Mouse (Mus musculus): ENCODE data around the gene BC049352. TPM values are rescaled to one million over a fixed set of nuclear protein-coding genes. Genes with fewer than 3 reads are reported as not detected.

Gene BC049352
- polyA plus RNA-seq, 1 experiment: 1.8 TPM

DNA sequence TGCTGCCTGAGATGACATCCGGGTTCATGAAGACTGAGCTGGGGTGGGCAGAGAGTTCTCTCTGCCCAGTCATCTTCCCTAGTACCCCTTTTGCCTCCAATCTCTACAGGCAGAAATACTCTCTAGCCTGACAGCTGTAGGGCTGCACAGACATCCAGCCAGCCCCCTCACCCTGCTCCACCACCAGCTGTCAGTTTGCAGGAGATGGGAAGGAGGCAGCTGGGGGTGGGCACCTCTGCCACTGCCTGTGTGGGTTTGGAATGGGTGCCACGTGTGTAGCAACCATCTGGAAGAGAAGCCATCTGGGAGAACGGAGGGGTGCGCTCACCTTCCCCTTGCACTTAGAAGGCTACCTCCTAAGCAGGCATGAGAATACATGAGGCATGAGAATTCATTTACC, 3.4 kb downstream of the BC049352 start:
- Histone ChIP-seq H3K27ac (ENCODE audit: insufficient read depth, low read length) (0 out of 2 replicates have a peak overlapping the region, but pooled peaks have one; percentile 24), H3K4me1 (ENCODE audit: control insufficient read depth, insufficient read depth, low read length) (peaks cover 6% of the 10 kb centered on the region; the same call in 1 of the 2 replicates), H3K4me3 (ENCODE audit: insufficient read depth, low read length) (no peak overlapping the region)
- TF ChIP-seq POLR2A (IDR thresholded peaks at IDR 0.05; ENCODE audit: extremely low read depth, insufficient read depth, low read length) (no peak), CTCF (IDR thresholded peaks at IDR 0.05; ENCODE audit: extremely low read depth, insufficient read depth, low read length) (no peak)

DNA sequence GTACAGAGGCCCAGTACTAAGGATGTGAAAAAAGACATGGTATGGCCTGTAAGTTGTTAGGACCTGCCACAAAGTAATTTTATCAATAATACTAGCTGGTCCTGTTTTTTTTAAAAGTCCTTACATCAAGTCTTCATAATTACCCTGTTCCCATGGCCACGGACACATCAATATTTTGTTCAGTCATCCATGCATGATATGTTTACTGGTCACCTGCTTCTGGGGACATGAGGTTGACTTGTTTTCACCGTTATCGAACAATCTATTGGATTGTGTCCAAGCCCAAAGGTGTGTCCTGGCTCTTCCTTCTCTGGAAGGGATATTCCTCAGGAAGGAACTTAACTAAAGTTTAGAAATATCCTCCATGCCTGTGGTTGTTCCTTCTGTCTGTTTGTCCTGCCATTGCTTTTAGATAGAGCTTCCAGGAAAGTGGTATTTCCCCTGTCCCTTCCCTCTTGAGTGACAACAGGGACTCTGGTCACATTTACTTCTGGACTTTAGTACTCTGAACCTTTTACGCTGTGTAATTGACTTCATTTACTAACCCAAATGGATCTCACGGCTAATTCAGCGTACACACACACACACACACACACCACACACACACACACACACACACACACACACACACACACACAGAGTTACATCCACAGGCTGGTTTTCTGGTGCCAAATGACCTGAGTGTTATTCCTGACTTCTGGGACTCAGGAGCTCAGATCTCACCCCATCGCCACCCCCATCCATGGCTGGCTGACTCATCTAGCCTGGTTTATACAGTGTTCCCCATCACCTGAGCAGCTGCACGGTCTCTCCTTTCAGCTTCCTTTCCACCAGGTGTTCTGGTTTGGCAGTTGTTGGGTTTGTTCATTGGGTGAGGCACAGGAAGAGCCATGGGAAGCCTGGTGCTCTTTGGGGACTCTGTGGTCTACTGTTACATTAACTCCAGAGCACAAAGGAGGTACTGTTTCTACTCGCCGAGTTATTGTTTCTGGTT, 7.1 kb downstream of the BC049352 start:
- Histone ChIP-seq H3K4me3 (ENCODE audit: insufficient read depth, low read length) (no peak overlapping the region), H3K27ac (ENCODE audit: insufficient read depth, low read length) (no peak overlapping the region), H3K4me1 (ENCODE audit: control insufficient read depth, insufficient read depth, low read length) (peaks cover 3% of the 10 kb centered on the region; the same call in 1 of the 2 replicates)
- TF ChIP-seq CTCF (IDR thresholded peaks at IDR 0.05; ENCODE audit: extremely low read depth, insufficient read depth, low read length) (no peak), POLR2A (IDR thresholded peaks at IDR 0.05; ENCODE audit: extremely low read depth, insufficient read depth, low read length) (no peak)

DNA sequence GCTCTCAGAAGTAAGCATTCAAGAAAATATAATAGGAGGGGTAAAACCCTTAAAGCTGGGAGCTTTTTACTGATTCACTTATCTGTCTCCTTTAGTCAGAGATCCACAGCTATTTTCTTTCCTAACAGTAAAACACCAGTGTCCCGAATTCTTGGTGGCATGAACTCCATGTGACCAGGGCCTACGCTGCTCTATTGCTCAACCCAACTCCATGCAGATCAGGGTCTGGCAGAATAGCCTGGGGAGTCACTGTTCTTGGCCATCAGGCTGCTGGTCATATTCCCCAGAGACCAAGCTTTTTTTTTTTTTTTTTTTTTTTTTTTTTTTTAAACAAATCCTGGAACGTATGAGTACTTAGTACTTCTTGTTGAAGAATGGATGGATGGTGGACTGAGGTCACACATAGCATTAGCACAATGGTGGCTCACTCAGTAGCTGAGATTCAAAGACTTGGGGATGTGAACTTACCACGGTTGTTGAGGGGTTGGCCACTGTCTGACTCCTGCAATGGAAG, 7.9 kb downstream of the BC049352 start:
- no peak for TF ChIP-seq CTCF (IDR thresholded peaks at IDR 0.05; ENCODE audit: extremely low read depth, insufficient read depth, low read length)
- H3K4me3 ChIP-seq (ENCODE audit: insufficient read depth, low read length): no peak overlapping the region
- no peak overlapping the region for H3K27ac ChIP-seq (ENCODE audit: insufficient read depth, low read length)
- H3K4me1 ChIP-seq (ENCODE audit: control insufficient read depth, insufficient read depth, low read length): peaks cover under 1% of the 10 kb centered on the region; the same call in 1 of the 2 replicates

DNA sequence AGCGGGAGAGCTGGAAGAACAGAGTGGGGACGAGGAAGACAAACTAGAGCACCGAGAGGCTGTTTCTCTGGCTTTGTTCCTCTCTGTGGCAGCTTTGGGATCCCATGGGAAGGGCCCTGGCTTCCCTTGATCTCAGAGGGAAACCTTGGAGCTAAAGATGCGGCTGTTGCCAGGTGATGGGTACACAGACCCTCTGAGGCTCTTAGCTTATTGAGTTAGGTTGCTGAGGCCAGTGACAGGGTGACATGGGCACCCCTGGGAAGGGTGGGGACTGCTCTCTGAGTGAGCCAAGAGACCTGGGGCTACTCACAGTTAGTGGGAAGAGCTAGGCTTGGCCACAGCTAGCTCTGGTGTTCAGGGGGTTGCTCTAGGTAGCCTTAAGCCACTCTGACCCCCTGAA, 13.7 kb downstream of the BC049352 start:
- Histone ChIP-seq H3K4me1 (ENCODE audit: control insufficient read depth, insufficient read depth, low read length) (no peaks in the 10 kb centered on the region), H3K4me3 (ENCODE audit: insufficient read depth, low read length) (no peak overlapping the region), H3K27ac (ENCODE audit: insufficient read depth, low read length) (no peak overlapping the region)
- no peak for TF ChIP-seq CTCF (IDR thresholded peaks at IDR 0.05; ENCODE audit: extremely low read depth, insufficient read depth, low read length)
- no peak for TF ChIP-seq POLR2A (IDR thresholded peaks at IDR 0.05; ENCODE audit: extremely low read depth, insufficient read depth, low read length)

DNA sequence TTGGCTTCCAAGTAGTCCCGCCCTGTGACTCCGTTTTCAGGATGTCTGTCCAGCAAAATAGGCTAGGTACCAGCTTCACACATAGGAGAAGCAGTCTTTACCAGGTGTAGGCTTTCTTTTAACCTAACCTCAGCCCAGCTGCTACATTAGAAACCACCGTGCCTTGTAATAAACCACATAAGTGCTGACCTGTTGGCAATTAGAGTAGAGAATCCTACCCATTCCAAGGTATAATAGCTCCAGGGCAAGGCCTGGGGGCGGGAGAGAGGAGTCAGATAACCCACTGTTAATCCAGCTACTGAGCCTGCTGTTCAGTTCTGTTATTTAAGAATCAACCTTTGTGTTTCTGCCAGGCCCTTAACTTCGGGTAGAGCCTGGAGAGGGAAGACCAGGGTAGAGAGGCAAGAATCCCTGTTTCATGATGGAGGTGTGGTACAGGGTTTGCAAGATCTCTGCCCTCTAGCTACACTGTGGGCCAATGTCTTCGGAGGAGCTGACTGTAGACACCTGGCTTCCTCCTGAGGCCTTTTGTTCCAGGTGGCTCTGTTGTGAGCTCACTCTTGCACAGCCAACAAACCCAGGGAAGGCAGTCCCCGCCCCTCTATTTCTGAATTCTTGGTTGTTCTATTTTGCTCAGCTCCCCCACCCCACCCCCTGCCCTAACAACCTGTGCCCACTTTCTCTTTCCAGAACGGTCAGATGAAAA, 14.5 kb downstream of the BC049352 start:
- no peaks in the 10 kb centered on the region for H3K4me1 ChIP-seq (ENCODE audit: control insufficient read depth, insufficient read depth, low read length)
- no peak overlapping the region for H3K27ac ChIP-seq (ENCODE audit: insufficient read depth, low read length)
- no peak overlapping the region for H3K4me3 ChIP-seq (ENCODE audit: insufficient read depth, low read length)
- TF ChIP-seq POLR2A (IDR thresholded peaks at IDR 0.05; ENCODE audit: extremely low read depth, insufficient read depth, low read length) (no peak), CTCF (IDR thresholded peaks at IDR 0.05; ENCODE audit: extremely low read depth, insufficient read depth, low read length) (no peak)

DNA sequence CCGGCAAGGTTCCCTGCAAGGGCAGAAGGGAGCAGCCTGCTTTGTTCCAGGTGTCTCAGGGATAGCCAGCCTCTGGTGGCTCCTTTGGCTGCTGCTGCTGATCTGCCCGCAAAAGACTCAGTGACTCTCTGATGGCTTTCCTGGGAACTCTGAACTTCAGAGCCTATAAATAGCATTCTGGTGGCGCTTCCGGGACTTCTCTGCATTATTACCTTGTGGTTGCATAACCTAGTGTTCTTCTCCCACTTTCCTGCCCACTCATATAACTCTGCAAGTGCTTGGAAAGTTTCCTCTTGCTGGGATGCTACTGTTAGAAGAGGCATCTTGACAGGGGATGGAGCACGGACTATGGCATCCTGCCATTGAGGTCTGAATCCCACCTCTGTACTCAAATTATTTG, 15.7 kb downstream of the BC049352 start:
- no peaks in the 10 kb centered on the region for H3K4me1 ChIP-seq (ENCODE audit: control insufficient read depth, insufficient read depth, low read length)
- no peak overlapping the region for H3K27ac ChIP-seq (ENCODE audit: insufficient read depth, low read length)
- TF ChIP-seq POLR2A (IDR thresholded peaks at IDR 0.05; ENCODE audit: extremely low read depth, insufficient read depth, low read length): no peak
- no peak for TF ChIP-seq CTCF (IDR thresholded peaks at IDR 0.05; ENCODE audit: extremely low read depth, insufficient read depth, low read length)
- no peak overlapping the region for H3K4me3 ChIP-seq (ENCODE audit: insufficient read depth, low read length)

DNA sequence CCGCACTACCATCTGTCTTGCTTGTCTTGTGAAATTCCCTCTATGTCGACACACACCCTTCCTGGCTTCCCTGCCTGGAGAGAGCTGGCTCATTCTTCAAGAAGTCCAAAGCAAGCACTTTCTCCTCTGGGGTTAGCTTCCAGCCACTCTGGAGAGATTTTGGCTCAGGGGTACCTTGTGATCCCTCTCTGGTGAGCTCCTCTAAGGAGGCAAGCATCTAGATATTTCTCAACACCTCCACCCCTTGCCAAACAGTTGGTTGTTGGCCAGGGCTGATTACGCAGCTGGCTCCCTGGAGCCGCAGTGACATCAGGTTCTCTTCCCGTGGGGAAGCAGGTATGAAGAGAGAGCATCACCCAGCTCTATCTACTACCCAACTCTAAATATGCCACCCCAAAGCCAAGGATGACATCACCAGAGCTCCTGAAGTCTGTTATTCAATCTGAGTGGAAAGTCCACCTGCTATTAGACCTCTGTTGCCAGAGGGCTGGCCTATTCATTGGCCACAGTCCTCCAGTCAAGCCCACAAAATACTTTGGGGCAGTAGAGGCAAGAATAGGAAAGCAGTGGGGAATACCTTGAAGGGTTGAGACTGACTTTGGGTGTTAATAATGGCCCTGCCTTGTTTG, 19.6 kb downstream of the BC049352 start:
- Histone ChIP-seq H3K4me1 (ENCODE audit: control insufficient read depth, insufficient read depth, low read length) (no peaks in the 10 kb centered on the region), H3K4me3 (ENCODE audit: insufficient read depth, low read length) (no peak overlapping the region), H3K27ac (ENCODE audit: insufficient read depth, low read length) (no peak overlapping the region)
- TF ChIP-seq CTCF (IDR thresholded peaks at IDR 0.05; ENCODE audit: extremely low read depth, insufficient read depth, low read length) (no peak), POLR2A (IDR thresholded peaks at IDR 0.05; ENCODE audit: extremely low read depth, insufficient read depth, low read length) (no peak)

DNA sequence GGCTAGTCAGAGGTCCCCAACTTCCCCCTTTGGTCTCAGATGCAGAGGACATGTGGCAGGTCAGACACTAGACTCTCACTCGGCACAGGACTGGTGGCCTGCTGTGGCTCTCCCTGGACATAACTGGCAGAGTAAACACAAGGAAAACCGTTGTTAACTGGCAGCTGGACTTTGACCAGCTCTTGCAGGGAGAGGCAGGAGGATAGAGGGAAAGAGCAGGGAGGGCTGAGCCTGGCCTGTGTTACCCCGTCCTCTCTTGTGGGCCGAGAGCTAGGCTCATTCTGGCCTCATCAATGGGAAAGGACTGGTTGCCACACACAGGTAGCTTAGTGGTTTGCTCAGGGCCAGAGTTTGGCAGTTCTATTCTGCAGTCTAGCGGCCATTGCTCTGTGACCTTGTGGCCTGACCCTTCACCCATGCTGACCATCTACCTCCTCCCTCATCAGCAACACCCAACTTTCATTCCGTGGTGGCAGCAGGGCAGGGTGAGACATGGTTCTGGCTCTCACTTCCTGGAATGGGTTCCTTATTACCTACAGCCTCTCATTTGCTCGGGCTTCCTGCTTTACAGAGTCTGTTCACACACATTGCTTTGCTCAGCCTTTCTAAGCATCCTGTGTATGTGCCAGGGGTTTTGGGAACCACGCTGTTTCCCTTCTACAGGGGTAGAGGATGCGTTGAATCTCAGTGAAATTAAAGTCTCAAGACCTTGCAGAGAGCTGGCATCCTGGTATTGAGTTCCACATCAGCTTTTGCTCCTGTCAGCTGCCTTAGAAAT, 20.4 kb downstream of the BC049352 start:
- no peak overlapping the region for H3K27ac ChIP-seq (ENCODE audit: insufficient read depth, low read length)
- TF ChIP-seq CTCF (IDR thresholded peaks at IDR 0.05; ENCODE audit: extremely low read depth, insufficient read depth, low read length): no peak
- no peak for TF ChIP-seq POLR2A (IDR thresholded peaks at IDR 0.05; ENCODE audit: extremely low read depth, insufficient read depth, low read length)

More for the DNA sequence above, 20.4 kb downstream of the BC049352 start:
- H3K4me1 ChIP-seq (ENCODE audit: control insufficient read depth, insufficient read depth, low read length): no peaks in the 10 kb centered on the region
- no peak overlapping the region for H3K4me3 ChIP-seq (ENCODE audit: insufficient read depth, low read length)

Measured in cortical plate, adult 2 months (tissue).